Mouse (Mus musculus): ENCODE data around the gene Arid3b. TPM values are rescaled to one million over a fixed set of nuclear protein-coding genes. Genes with fewer than 3 reads are reported as not detected.

The Arid3b gene
- polyA plus RNA-seq, 1 experiment from 2014 or later = 32.1 TPM

Other genes with a start within 250 kb of the Arid3b start
- 12.6 and 15.1 TPM in 2 replicates for gene Ulk3, start 247.3 kb downstream of the Arid3b start, polyA plus RNA-seq (2014; fragmentation: Nextera tagmentation; extraction: Ambion mirVana)
- gene Cplx3, start 230.5 kb downstream of the Arid3b start, polyA plus RNA-seq (2014; fragmentation: Nextera tagmentation; extraction: Ambion mirVana) = 0.15 TPM in 1 of 2 replicates, not detected in the other
- not detected in 2 replicates for gene Lman1l, start 216.0 kb downstream of the Arid3b start, polyA plus RNA-seq (2014; fragmentation: Nextera tagmentation; extraction: Ambion mirVana)
- 32.9 and 39.5 TPM in 2 replicates for gene Csk, start 183.2 kb downstream of the Arid3b start, polyA plus RNA-seq (2014; fragmentation: Nextera tagmentation; extraction: Ambion mirVana)
- gene Cyp1a2, start 153.1 kb downstream of the Arid3b start, polyA plus RNA-seq (2014; fragmentation: Nextera tagmentation; extraction: Ambion mirVana) = not detected in 2 replicates
- not detected in 2 replicates for gene Cyp1a1, start 148.9 kb downstream of the Arid3b start, polyA plus RNA-seq (2014; fragmentation: Nextera tagmentation; extraction: Ambion mirVana)
- gene Edc3, start 128.3 kb downstream of the Arid3b start, polyA plus RNA-seq (2014; fragmentation: Nextera tagmentation; extraction: Ambion mirVana) = 25.1 and 27.4 TPM in 2 replicates
- 91.5 and 102 TPM in 2 replicates for gene Clk3, start 70.9 kb downstream of the Arid3b start, polyA plus RNA-seq (2014; fragmentation: Nextera tagmentation; extraction: Ambion mirVana)
- 114 and 126 TPM in 2 replicates for gene Ubl7, start 74.2 kb upstream of the Arid3b start, polyA plus RNA-seq (2014; fragmentation: Nextera tagmentation; extraction: Ambion mirVana)
- 0.52 and 1.3 TPM in 2 replicates for gene Sema7a, start 103.3 kb upstream of the Arid3b start, polyA plus RNA-seq (2014; fragmentation: Nextera tagmentation; extraction: Ambion mirVana)
- gene Cyp11a1, start 169.6 kb upstream of the Arid3b start, polyA plus RNA-seq (2014; fragmentation: Nextera tagmentation; extraction: Ambion mirVana) = not detected in 2 replicates
- gene Stra6, start 227.0 kb upstream of the Arid3b start, polyA plus RNA-seq (2014; fragmentation: Nextera tagmentation; extraction: Ambion mirVana) = 18.0 and 21.8 TPM in 2 replicates